Mouse (Mus musculus) T-helper 17 cell (primary cell): Measurements from ENCODE around the gene Sptssa.

Experiments used
- in situ Hi-C, 2 experiments: fragments of 300-600 bp; cut with MboI, MseI; formaldehyde crosslinking; loops; 1 replicate in 1 of 2; 2 replicates in 1 of 2; pipeline ENCODE4 v1.15.1; 2025; ENCODE audit warnings: high pct_unique_total_duplicates in 2 of 2

The Sptssa gene

DNA sequence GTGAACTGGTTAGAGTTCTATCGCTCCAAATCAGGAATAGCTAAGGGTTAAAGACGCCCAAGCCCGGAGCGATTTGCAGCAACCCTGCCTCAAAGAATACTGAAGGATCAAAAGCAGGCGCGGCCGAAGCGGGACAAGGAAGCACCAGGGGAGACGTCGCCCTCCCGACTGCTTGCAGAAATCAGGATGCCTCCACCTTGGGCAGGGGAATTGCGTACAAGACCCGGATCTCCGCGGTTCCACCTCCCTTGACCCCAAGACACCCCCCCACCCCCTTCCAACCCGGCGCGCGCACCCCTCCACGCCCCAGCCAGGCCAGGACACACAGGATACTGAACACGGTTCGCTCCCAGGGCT lies 356 bp downstream of the Sptssa start:
- in situ Hi-C loops = loop anchor here (10.0 kb wide), 2 partner anchors 451 to 1169 kb away; partner anchors contain the start of genes Egln3 (in 1 of the 2) and Ralgapa1 (in 1 of the 2)

GRCm38 (mm10) chr12:54655292-54656038 lies 908 bp downstream of the Sptssa start:
- in situ Hi-C loops = loop anchor here (10.0 kb wide), 2 partner anchors 451 to 1169 kb away; partner anchors contain the start of genes Egln3 (in 1 of the 2) and Ralgapa1 (in 1 of the 2)

GRCm38 (mm10) chr12:54654741-54655140 lies 1.6 kb downstream of the Sptssa start:
- in situ Hi-C loops = loop anchor here (10.0 kb wide), 2 partner anchors 450 to 1170 kb away; partner anchors contain the start of genes Egln3 (in 1 of the 2) and Ralgapa1 (in 1 of the 2)

GRCm38 (mm10) chr12:54654141-54654540 lies 2.2 kb downstream of the Sptssa start:
- in situ Hi-C loops = loop anchor here (10.0 kb wide), 2 partner anchors 449 to 1171 kb away; partner anchors contain the start of genes Egln3 (in 1 of the 2) and Ralgapa1 (in 1 of the 2)

GRCm38 (mm10) chr12:54652346-54652745 lies 4.0 kb downstream of the Sptssa start:
- in situ Hi-C loops = loop anchor here (10.0 kb wide), 2 partner anchors 448 to 1172 kb away; partner anchors contain the start of genes Egln3 (in 1 of the 2) and Ralgapa1 (in 1 of the 2)

GRCm38 (mm10) chr12:54651820-54652219 lies 4.6 kb downstream of the Sptssa start:
- in situ Hi-C loops = loop anchor here (10.0 kb wide), 2 partner anchors 447 to 1173 kb away; partner anchors contain the start of genes Egln3 (in 1 of the 2) and Ralgapa1 (in 1 of the 2)

DNA sequence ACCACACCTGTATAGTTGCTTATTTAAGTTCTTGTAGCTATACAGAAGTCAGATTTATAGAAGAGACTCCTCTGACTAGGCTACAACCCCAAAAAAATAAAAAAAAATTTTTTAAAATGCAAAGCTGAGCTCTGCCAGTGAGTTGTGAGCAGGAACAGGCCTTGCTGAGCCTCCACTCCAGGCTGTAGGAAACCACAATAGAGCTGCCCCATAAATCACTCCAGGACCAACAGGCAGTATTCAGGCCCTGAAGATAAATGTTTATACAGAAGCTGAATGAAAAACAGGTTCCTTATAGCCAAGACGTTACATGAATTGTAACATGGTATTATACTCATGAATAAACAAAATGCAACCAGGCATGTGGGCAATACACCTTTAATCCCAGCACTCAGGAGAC lies 5.2 kb downstream of the Sptssa start:
- in situ Hi-C loops = loop anchor here (10.0 kb wide), 2 partner anchors 446 to 1174 kb away; partner anchors contain the start of genes Egln3 (in 1 of the 2) and Ralgapa1 (in 1 of the 2)

GRCm38 (mm10) chr12:54644947-54645346 lies 11.4 kb downstream of the Sptssa start:
- in situ Hi-C loops = loop anchor here in 1 of 2 experiments (5.0 kb wide), 2 partner anchors 42 to 43 kb away; no protein-coding TSS in a partner anchor

DNA sequence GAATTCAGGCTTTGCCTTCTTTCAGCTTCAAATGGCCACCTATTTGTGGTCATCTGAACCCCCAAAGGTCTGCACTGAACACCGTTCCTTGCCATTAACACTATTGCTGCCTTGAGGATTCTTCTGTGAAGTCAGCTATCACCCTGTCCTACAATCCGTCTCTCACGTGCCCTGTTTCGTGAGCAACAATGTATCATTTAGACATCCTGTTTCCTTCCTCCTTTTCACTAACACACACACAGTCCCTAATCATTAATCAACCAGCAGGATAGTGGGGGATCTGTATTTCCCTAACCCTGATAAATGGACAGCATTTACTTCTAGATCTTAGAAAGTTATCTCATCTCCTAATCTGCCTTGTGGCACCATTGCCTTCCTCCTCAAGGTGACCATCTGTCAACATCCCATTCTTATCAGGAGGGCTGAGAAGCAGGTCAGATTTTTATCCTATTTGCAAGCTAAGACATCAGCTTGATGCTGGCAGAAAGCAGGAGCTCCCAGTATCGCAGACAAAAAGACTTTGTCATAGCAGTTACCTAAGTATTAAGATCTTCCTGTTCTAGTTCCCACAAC lies 13.0 kb downstream of the Sptssa start:
- in situ Hi-C loops = loop anchor here in 1 of 2 experiments (5.0 kb wide), 1 partner anchor 41 kb away; no protein-coding TSS in a partner anchor

GRCm38 (mm10) chr12:54641374-54641773 lies 15.0 kb downstream of the Sptssa start:
- in situ Hi-C loops = loop anchor here in 1 of 2 experiments (5.0 kb wide), 1 partner anchor 39 kb away; no protein-coding TSS in a partner anchor

DNA sequence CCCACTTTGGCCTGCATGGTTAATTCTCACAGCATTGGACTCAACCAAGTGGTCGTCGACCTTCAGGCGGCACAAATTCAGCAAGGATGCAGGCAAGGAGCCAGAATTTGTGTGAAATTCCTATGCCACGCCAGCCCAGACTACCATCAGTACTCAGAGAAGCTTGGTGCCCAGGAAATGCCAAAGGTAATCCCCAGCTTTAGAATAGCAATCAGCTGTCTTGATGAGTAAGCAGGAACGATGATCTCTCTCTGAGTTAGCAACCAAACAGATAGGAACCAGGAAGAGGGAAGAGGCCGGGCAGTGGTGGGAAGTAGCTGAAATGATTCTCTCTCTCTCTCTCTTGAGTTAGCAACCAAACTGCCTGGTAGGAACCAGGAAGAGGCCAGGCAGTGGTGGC lies 16.1 kb downstream of the Sptssa start:
- in situ Hi-C loops = loop anchor here in 1 of 2 experiments (5.0 kb wide), 1 partner anchor 38 kb away; no protein-coding TSS in a partner anchor

DNA sequence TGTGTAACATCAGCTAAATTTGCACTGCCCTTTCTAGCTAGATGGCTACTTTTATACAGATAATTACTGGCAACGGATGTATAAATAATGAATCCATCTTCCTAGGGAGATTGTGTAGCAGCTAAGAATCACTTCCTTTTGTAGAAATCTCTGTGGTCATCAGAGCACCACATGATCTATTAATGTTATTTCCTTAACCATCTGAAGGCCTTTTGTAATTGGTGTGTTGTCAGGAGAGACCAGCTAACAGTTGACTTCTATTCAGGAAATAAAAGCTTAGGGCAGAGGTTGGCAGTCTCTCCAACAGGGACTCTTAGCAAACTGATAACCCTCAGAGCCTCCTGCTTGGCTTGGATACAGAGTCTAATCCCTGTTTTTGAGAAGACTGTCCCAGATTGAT lies 19.3 kb downstream of the Sptssa start:
- in situ Hi-C loops = no loop called here

DNA sequence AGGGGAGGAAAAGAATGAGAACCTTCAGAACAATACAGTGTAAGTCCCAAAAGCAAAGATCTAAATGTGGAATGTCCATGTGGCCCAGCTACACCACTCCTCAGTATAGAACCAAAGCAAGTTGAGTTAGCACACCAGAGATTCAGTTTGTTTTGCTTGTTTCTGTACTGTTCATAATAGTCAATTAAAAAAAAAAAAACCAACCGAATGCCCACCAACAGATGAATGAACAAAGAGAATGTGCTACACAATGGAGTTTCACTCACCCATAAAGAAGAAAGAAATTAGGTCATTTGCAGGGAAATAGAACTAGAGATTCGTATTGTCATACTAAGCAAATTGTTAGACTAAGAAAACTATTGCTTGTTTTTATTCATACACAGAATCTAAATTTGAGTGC lies 24.2 kb downstream of the Sptssa start:
- in situ Hi-C loops = no loop called here

- in situ Hi-C loops = no loop called here
Observed at GRCm38 (mm10) chr12:54621942-54622341, 34.4 kb downstream of the Sptssa start.

DNA sequence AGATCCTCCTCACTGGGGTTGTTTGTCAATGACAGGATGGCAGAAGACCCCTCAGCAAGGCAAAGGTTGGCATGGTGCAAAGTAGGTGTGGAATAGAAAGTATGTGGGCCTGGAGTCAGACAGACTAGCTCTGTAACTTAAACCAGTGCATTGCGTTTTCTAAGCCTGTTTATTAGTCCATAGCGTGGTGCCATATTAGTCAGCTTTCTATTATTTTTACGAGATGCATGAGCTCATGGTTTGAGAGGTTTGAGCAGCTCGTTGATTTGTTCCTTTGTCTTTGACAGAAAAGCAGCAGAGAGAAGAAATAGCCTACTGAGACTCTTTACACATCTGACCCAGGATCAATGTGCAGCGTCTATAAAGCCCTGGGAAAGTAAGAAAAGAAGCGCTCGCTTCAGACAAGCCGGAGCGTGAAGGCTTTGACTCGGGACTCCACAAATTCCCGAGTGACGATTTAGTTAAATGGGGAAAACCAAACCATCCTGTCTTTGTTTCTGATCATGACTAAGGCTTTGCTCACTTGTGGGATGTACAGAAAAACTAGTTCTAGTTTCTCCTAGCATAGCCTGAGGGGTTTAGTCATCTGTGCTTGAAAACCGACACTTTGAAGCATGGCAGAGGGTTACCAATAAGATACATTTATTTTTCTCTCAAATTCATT lies 36.2 kb downstream of the Sptssa start:
- in situ Hi-C loops = no loop called here

DNA sequence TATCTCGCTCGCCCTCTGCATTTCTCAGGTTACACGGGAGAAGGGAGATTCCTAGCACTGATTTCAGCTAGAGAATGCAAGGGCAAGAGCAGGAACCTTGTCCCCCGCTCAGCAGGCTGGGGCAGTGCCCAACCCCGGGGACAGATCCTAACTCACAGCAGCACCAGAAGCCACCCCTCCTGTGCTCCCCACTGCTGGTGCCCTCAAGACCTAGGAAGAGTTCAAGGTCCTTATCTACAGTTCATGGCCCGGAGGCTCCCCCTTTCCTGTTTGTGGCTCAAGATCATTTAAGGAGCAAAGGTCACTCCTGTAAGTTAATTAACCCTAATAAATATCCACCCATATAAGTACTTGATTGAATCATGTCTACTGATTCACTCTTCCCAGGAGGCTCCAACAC lies 47.4 kb downstream of the Sptssa start:
- in situ Hi-C loops = loop anchor here in 1 of 2 experiments (10.0 kb wide), 1 partner anchor 1244 kb away; no protein-coding TSS in a partner anchor

- in situ Hi-C loops = loop anchor here in 1 of 2 experiments (10.0 kb wide), 1 partner anchor 1240 kb away; no protein-coding TSS in a partner anchor
Observed at GRCm38 (mm10) chr12:54605203-54605602, 51.2 kb downstream of the Sptssa start.

GRCm38 (mm10) chr12:54603542-54604167 lies 52.7 kb downstream of the Sptssa start:
- in situ Hi-C loops = loop anchor here (5.0 to 10.0 kb wide), 2 partner anchors 39 to 1239 kb away; no protein-coding TSS in a partner anchor

- in situ Hi-C loops = loop anchor here (5.0 to 10.0 kb wide), 2 partner anchors 42 to 1236 kb away; no protein-coding TSS in a partner anchor
Observed at GRCm38 (mm10) chr12:54600482-54600881, 55.9 kb downstream of the Sptssa start.

- in situ Hi-C loops = no loop called here
Observed at GRCm38 (mm10) chr12:54598358-54598757, 58.0 kb downstream of the Sptssa start.

DNA sequence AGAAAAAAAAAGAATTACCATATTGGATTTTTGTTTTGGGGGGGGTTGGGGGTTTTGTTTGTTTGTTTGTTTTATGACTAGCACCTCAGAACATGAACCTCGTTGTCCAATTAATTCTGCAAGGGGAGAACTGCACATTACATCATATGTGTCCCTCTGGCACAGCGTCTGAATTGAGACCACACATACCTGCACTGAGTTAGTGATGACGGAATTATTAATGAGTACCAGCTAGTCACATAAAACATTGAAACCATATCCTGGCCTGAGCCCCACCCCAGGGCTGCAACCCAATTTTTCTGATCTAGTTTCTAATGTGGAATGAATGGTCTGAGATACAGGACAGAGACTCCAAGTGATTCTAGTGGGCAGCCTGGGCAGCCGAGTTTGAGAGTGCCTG lies 59.7 kb downstream of the Sptssa start:
- in situ Hi-C loops = no loop called here
